Mouse (Mus musculus) retina, postnatal 1 day (tissue): ENCODE results near the gene Hoxd10.

ENCODE experiments used
- DNase-seq: peaks from one replicate; pipeline ENCODE4 v3.0.0-alpha.2; 2012

Gene Hoxd10

DNA sequence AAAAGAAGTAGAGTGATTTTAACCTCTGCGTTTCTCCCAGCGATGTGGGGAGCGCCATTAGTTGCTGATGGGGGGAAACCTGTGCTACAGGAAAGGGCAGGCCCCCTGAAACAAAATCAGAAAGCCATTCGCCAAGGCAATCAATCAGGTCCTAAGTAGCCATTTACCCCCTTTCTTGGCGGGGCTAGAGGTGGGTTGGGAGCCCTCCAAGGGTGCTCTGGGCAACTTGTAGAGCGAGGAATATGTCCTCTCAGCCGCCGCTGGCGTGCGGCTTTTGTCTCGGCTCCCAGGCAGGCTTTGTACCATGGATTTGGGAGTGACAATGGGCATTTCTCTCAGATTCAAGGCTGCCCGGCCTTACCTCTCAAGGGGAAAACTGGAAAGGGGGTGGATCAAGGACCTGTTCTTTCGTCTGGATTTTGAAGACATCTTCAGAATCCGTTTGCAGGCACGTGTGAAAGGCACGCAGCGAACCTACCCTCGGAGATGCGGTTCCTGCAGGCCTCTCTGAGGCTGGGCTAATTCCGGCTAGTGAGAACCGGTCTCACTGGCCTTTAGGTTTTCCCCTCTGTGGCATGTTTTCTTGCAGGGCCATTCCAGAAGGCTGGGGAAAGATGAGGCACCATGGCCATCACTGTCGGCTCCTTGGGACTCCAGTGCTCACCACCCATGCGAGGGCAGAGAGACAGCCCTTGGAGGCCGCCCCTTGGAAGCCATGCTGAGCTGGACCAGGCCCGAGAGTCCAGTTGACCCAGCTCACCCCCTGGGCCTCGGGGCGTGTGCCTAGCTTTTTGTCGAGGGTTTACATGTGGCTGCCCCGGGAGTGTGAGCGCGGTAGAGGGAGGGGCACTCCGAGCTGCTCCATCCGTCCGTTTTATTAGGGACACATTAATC is 5.0 kb downstream of the Hoxd10 start:
- DNase-seq, result no peak

- DNase-seq, result peak; percentile 68
Observed at GRCm38 (mm10) chr2:74697567-74698121, 5.9 kb downstream of the Hoxd10 start, which contains the start of gene Hoxd9. Gene Hoxd9 (plus strand): TSS chr2:74697727.

GRCm38 (mm10) chr2:74698201-74699052 is 6.7 kb downstream of the Hoxd10 start:
- no peak for DNase-seq

DNA sequence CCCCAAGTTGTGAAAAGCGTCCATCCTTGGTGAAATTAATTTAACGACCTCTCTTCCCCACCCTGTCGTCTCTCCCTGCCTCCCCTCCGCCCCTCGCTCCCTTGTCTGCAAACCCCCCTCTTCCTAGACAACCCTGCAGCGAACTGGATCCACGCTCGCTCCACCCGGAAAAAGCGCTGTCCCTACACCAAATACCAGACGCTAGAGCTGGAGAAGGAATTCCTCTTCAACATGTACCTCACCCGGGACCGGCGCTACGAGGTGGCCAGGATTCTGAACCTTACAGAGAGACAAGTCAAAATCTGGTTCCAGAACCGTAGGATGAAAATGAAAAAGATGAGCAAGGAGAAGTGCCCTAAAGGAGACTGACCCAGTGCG is 7.3 kb downstream of the Hoxd10 start:
- no peak for DNase-seq

GRCm38 (mm10) chr2:74699664-74700545 is 8.2 kb downstream of the Hoxd10 start:
- no peak for DNase-seq

DNA sequence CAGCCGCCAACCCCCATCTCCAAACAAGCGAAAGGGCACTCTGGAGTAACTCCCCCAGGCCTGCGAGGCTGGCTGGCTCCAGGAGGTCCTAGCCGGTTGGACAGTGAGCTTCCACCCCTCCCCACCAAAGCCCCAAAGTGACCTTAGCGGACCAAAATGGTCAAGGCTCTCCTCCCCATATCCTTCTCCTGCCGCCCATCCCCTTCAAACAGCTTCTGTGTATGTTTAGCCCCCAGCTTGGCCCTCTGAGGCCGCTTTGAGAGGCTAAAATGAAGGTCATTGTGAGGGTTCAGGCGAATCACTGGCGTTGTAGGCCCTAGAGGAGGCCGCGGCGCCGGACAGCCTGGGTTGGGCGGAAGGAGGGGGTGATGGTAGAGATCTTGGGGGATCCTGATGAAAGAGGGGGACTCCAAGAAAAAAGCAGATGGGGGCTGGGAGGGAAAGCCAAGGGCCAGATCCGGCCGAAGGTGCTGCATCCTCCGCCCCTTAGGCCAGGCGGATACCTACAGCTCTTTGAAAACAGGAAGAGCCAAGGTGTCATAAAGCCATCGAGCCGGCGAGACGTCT is 8.9 kb downstream of the Hoxd10 start:
- DNase-seq, result no peak

DNA sequence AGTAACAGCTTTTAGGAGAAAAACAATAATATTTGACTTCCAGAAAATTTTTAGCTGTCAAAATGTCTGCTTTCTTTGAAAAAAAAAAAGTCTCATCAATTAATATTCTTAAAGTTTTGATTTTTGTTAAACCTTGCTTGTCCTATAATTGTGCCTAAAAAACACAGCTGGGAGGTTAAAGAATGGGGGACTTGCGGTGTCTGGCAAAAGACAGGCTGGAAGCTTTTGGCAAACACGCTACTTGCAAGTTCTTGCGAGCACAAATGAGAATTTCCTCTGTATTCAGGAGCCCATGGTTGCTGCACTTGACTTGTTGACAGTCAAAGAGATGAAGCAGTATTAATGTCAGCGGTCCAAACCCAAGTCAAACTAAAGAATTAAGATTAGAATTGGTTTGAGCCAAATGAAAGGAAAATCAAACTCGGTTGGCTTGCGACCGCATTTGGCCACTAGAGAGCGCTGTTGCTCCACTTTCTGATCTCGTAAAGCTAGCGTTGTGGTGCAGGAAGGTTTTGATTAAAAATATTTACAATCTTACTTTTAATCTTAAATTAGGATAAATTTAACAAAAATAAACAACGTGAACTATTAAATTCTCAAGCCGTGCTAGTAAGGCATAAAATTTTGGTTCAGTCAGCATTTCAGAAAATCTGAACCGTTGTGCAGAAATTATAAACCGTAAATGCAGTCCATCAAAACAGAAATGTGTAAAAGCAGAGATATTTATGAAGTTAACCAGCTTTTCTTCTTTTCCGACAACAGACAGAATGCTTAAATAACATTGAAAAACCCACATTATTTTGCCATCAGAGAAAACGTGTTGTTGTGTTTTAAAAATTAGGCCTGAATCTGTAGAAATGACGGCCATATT is 10.5 kb downstream of the Hoxd10 start:
- DNase-seq, result peak; percentile 82

DNA sequence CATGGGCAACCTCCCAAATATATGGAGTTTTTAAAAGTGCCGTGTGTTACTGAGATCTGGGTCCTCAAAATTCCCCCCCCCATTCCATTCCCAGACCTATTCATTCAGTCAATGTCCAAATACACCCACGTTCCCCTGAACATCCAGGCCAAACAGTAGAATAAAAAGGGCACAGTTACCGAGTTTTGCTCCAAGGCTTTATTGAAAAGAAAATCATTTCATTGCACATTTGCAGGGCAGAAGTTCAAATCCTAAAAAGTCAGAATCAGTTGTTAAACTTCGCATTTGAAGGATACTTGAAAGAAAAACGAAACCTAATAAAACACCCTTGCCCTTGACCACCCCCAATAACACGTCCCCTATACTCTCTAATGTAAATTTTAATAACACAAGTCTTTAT is 11.1 kb downstream of the Hoxd10 start:
- DNase-seq, result no peak

DNA sequence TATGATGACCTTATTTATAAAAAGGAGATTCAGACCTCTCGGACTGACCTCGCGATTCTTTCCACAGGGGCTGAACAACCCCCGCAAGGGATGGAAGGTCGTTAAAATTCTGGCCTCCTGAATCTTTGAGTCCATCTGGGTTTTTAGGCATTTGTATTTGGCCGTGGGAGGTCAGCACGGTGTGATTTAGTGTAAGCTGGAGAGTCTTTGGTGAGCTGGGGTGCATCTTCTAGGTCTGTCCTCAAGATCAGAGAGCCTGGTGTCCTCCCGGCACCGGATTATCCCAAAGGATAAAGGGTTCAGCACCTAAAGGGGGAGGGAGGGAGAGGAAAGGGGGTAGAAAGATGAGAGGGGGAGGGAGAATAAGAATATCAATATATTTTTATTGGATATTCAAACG is 11.6 kb downstream of the Hoxd10 start:
- no peak for DNase-seq

- no peak for DNase-seq
Observed at GRCm38 (mm10) chr2:74703720-74704392, 12.1 kb downstream of the Hoxd10 start.

- DNase-seq, result peak; percentile 69
Observed at GRCm38 (mm10) chr2:74704393-74704998, 12.8 kb downstream of the Hoxd10 start, which contains the start of gene Hoxd8. Gene Hoxd8 (plus strand): TSS chr2:74704615.

- no peak for DNase-seq
Observed at GRCm38 (mm10) chr2:74704999-74705466, 13.3 kb downstream of the Hoxd10 start.

DNA sequence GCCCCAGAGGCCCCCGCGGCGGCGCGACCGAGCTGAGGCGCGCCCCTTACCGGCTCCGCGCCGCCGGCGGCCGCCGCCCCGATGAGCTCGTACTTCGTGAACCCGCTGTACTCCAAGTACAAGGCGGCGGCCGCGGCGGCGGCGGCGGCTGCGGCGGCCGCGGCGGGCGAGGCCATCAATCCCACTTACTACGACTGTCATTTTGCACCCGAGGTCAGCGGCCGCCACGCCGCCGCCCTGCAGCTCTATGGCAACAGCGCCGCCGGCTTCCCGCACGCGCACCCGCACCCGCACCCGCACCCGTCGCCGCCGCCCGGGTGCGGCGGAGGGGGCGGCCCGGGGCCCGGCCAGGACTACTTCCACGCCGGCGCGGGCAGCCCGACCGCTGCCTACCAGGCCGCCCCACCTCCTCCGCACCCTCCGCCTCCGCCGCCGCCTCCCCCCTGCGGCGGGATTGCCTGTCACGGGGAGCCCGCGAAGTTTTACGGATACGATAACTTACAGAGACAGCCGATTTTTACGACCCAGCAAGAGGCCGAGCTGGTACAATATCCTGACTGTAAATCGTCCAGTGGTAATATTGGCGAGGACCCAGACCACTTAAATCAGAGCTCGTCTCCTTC is 13.9 kb downstream of the Hoxd10 start:
- no peak for DNase-seq

- DNase-seq, result no peak
Observed at GRCm38 (mm10) chr2:74706393-74706960, 14.8 kb downstream of the Hoxd10 start.

- DNase-seq, result no peak
Observed at GRCm38 (mm10) chr2:74707599-74707998, 15.9 kb downstream of the Hoxd10 start.

DNA sequence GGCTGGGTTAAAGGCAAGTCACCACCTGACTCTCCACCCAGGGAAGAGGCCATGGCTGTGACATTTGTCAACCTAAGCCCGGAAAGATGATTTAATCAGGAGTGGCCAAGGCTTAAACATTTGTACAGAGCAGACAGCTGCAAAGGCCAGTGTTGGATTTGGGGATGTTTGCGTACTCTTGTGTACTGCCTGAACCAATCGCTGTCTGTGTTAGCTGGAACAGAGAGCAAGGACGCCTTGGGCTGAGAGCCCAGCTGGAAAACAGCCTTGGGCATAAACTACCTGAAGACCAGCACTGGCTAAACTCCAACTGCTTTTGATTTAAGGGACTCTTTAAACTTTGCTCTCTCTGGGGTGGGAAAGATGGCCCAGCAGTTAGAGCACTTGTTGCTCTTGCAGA is 17.0 kb downstream of the Hoxd10 start:
- no peak for DNase-seq

DNA sequence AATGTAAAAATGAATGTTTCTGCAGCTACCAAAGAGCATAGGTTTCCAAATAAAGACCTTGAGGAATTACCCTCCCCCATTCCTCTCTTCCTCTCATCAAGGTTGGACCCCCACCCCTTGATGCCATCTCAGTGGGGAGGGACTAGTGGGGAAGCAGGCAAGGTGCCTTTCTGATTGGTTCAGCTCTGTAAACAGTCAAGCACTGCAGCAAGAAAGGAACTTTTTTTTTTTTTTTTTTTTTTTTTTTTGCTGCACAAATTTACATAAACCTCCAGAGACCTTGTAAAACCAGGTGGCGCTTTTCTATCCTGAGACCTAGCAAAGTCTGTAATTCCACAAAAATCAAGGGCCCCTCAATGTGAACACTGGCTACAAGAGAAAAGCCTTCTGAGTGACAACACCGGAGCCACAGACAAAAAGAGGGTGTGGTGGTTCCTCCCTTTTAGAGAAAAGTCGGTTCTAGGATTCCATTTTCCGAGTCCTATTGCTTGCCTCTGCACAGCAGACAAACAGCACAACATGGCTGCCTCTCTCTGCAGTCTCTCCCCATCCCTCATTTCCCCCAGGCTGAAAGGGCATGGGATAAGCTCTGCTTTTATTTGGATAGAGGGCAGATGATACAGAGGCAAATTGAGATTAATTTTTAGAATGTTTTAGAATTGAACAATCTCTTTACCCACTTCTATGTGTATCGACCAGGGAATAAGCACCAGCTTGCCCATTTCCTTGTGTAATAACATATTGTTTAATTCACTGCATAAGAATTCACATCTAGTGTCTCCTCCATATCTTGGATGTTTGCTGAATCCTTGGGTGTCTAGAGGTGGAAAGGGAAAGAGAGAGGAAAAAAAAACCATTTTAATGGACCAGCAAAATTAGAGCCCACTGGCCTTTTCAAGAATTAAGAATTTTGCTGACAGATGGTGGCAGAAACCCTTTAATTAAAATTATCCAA is 18.0 kb downstream of the Hoxd10 start:
- no peak for DNase-seq
